Mouse (Mus musculus) retina, postnatal 7 days (tissue): ENCODE data around the gene Gramd1c.

Experiments
- DNase-seq: peaks from one replicate; pipeline ENCODE4 v3.0.0-alpha.2; 2012; ENCODE audit warnings: low read depth, low spot score

Gramd1c gene

DNA sequence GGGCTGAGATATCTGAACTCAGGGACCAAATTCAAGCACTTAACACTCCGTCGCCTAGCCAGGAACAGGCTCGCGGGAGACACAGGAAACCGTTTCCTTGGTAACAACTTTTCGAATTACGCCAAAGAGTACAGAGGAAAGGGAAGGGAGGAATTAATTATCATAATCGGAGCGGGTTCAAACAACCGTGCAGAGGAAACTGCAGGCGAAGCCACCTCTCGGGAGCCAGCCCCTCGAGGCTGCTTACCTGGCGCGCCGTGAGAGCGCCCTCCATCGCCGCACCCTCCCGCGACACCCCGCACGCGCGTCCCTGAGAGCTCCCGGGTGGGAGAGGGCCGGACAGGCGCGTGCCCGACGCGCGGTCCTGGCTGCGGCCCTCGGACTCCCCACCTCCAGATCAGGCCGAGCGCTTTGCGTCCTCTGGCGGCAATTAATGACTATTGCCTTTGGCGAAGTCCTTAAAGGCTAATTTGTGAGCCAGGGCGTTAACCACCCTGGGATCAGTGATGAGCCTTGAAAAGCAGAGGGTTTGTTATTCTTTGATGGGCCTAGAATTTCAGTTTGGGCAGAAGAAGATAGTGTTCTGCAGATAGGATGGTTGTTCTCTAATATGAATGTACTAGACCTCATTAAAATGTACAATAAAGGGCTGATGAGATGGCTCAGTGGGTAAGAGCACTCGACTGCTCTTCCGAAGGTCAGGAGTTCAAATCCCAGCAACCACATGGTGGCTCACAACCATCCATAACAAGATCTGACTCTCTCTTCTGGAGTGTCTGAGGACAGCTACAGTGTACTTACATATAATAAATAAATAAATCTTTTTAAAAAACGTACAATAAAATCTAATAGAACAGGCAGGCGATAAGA is at the start of gene Gramd1c:
Gene Gramd1c (minus strand): TSS at position 321 of the 870 bp plus-strand sequence.
- peak; percentile 54 for DNase-seq

DNA sequence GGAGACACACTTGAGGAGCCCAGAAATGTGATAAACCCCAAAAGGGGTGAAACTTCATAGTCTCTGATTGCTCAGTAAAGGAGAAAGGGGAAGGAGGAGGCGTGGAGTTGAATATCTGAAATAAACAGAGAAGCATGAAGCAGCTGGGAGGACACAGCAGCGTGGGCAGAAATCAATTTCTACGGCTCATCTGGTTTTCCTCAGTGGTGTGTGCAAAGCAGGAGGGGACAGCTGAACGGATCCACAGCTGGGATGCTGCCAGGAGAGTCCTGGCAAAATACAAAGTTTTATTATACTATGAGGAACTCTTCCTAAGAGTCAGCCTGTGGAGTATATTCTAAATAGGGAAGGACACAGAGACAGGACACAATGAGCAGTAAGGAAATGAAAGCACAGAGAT is 45.9 kb upstream of the Gramd1c start:
- DNase-seq = no peak

DNA sequence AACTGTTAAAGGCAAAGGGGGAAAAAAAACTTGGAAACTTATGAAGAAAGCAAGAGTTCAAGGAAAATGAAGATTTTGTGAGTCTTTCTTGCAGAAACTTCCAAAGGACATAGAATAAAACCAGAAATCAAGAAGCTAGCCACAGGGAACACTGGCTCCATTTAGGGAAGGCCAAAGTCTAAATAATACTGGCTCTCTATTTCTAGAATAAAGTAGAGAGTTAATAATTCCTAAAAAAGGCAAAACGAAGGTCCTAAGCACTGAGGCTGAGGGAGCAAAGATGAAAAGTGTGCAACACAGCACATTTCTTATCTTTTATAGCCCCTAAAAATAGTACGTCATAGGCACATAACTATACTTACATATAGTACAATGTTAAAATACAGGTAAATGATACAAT is 42.1 kb upstream of the Gramd1c start:
- no peak for DNase-seq

DNA sequence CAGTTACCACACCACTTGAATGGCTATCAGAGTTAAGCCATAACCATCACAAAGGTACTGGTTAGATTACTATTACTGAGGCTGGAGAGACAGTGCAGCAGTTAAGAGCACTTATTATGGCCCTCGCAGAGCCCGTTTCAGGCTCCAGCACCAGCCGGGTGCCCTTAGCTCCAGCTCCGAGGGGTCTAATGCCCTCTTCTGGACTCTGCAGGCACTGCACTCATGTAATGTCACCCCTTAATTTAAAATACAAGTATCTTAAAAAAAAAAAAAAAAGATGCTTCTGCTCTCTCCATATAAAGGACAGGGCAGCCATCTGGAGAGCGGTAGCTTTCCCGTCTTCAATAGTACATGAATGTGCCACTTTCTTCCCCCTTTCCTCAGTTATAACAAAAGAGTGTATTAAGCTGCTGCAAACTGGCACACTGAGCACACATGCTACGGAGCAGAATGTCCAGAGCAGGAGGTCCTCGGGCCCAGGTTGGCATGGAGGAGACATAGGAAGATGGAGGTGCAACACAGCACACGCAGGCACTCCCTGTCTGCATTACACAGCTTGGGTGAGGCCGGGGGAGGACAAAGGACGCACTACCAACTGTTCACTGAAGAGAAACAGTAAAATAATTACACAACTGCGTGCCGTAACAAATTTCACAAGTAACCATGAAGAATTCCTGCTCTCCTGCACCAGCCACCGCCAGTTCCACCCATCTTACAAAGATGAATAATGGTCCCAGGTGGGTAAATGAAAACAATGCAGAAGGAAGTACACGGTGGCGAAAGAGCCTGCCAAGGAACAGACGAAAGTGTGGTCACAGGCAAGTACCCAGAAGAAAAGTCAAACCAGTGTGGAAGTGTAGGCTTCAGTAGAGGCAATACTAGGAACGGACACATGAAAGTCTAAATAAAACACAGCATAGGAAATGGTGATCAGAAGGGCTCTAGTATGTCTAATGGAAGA is 40.9 kb upstream of the Gramd1c start:
- no peak for DNase-seq

DNA sequence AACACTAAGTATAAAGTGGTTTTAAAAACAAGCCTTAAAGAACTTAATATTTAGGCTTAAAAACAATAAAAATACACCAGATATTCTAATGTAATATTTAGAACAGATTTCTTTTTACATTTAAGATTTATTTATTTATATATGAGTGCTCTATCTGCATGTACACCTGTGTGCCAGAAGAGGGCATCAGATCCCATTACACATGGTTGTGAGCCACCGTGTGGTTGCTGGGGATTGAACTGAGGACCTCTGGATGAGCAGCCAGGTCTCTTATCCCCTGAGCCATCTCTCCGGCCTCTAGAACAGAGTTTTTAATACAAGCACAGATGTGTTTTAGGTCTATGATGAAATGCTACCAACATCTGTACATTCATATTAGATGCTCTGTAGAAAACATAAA is 39.8 kb upstream of the Gramd1c start:
- DNase-seq = no peak

DNA sequence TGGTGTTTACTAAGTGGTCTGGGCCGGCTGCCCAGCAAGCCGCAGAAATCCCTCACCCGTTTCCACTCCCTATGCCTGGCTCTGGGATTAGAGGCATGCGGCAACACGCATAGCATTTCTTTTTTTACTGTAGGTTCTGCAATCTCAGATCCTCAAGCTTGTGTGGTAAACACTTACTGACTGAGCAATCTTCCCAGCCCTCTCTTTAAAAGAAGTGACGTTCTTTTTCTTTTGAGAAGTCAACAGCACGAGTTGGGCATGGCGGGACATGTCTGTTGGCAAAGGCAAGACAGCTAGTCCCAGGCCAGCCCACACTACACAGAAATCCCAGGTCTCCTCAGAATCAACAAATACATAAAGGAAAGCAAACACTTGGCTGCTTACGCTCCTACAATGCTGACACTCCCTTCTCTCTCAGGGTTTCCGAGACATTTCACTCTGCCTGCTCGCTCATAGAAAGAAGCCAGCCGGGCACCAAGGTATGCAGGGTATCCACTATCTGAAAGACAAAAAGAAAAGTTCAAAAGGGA is 38.1 kb upstream of the Gramd1c start:
- no peak for DNase-seq

DNA sequence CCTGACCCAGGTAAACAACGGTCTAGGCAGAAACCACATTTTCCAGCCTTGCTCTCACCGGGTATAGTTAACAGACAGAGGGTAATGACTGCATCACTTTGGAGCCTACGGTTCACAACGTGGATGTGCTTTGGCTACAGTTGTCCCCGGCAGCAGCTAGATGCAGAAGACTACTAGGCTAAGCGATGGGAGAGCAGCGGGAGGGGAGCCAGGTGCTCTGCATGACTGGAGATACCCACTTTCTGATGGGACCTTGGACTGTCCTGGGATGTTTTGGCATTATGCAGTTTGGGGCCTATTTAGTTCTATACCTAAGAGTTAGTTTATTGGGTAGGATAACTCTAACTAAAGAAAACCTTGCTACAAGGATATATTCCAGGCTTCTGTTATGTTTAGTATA is 36.2 kb upstream of the Gramd1c start:
- DNase-seq = no peak

DNA sequence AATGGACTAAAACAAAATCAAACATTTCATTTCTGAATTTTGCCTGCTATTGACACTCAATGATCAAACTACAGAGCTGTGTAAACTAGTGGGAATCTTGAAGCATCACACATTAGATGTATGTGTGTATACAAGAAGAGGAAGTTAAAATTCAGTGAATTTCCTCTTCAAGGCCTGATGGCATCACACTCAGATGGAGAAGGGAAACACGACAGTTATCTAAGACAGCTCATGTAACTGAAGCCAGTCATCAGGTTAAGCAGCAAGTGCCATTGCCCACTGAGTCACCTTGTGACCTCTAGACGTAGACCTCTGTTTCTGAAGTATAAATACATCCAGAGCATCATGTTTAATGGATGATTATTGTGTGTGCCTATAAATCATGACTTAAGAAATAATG is 24.5 kb upstream of the Gramd1c start:
- DNase-seq = no peak

DNA sequence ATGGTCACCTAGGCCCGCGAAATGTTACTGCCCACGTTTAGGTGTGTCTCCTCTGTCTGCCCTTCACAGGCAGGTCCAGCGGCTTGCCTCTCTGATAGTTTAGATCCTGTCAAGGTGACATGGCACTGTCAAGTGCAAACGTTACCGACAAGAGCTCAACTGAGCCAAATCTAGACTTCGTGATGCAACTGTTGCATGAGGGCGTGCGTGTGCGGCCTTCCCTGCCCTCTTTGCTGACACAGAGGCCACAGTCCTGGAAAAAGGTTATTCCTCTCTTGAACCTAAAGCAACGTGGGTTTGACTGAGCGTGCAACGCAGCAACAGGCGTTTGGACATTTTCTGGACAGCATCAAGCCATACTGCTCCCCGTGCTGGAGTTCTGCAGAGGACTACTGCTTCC is 1.8 kb downstream of the Gramd1c start:
- no peak for DNase-seq

DNA sequence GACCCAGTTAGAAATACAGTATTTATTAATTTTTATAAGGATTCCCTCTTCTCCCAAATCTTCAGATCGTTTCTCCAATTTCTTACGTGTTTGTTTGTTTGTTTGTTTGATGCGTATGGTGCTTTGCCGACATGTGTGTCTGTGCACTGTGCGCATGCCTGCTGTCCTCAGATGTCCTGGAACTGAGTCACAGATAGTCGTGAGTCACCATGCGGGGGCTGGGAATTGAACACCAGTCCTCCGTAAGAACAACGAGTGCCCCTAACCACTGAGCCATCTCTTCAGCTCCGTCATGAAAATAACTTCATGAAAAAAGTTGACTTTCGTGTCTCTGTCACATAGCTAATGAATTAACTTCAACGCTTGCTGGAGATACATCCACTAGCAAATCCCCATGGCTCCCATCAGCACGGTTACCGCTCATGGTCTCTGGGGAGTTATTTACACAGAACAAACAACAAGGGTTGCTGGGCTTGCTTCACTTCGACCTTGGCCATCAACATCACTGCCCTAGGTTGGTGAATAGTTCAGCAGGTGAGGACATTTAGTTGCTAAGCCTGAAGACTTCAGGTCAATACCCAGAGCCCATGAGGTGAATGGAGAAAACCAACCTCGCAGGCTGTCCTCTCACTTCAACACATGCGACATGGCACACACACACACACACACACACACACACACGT is 2.4 kb downstream of the Gramd1c start:
- no peak for DNase-seq

DNA sequence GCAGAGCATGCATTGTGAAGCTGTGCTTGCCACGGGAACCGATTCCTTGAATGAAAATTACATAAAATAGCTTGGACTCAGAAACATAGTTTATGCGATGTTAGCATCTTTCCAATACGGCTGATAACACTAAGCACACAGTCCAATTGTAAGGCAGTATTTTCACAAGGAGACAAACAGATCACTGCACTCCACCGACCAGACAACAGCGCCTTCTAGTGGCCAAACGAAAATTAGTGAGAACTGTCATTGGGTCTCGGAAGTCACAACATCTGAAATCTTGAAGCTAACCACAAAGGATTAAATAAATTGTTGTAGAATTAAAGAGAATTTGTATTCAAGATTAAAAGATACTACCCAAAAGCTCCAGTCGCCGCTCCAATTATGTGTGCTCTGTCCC is 4.4 kb downstream of the Gramd1c start:
- DNase-seq = peak; percentile 51

DNA sequence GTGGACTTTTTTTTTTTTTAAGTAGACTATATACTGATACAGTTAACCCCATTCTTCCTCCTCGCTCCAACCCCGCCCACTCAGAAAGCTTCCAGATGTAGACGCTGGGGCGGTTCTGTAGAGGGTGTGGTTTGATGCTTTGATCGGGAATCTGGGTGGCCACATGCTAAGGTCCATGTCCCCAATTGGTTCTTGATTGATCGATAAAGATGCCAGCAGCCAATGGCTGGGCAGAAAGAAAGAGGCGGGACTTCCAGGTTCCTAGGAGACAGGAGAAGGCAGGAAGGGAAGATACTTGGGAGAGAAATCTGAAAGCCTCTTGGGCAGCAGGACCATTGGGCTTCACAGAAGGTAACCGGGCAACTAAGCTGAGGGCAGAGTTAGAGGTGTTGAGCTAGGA is 7.4 kb downstream of the Gramd1c start:
- DNase-seq = no peak

DNA sequence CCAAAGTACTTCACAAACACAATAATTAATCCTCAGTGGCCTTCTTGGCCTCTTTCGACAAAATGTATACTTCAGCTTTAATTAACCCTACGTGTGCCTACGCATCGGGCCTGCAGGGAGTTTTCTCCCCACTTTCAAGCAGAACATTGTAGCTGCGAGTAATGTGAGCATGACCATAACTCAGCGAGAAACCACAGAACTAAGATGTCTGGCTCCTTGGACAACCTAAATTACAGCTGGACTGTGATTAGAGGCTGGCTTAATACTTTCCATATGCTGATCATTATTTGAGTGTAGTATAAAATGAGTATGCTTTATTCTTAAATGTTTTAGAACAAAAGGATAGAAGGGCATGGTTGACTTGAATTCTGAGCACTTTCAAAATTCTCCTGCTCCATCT is 9.9 kb downstream of the Gramd1c start:
- DNase-seq = no peak

DNA sequence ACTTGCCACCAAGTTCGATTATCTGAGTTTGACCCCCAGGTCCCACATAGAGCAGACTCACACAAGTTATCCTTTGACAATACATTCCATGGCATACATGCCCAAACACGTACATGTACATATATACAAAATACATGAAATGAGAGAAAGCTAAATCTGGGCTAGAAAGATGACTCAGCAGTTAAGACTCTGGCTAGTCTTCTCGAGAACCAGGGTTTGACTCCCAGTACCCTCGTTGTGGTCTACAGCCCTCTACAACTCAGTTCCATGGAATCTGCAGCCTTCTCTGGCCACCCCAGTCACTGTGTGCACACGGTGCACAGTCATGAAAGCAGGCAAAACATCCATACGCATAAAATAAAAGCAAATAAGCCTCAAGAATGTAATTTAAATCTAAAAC is 10.8 kb downstream of the Gramd1c start:
- DNase-seq = no peak

DNA sequence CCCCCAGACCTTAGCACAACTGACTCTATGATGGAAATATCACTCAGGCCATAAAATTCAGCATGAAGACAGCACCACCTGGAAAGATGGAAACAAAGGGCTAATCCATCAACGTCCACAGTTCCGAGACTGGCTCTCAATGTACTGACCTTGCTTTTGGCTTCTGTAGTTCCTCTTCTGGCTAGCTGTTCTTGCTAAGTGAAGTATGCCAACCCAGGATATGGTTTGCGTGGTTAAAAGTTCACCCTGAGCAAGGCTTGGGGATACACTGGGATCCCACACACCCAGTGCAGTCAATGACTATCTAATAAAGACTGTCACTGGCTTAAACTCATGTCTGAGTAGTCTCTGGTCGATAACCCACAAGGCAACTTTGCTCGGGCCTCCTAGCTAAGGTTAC is 13.0 kb downstream of the Gramd1c start:
- DNase-seq = no peak

DNA sequence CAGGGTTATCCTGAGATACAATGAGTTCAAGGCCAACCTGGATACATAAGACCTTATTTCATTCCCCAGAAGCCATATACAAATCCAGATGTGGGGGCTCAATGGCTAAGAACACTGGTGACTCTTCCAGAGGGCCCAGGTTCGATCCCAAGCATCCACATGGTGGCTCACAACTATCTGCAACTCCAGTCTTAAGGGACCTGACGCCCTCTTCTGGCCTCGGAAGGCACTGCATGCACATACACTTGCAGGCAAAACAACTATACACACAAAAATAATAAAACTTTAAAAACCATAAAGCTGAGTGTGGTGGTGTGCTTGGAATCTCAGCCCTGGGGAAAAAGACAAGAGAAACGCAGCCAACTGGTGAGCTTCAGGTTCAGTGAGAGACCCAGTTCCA is 24.0 kb downstream of the Gramd1c start:
- DNase-seq = no peak

DNA sequence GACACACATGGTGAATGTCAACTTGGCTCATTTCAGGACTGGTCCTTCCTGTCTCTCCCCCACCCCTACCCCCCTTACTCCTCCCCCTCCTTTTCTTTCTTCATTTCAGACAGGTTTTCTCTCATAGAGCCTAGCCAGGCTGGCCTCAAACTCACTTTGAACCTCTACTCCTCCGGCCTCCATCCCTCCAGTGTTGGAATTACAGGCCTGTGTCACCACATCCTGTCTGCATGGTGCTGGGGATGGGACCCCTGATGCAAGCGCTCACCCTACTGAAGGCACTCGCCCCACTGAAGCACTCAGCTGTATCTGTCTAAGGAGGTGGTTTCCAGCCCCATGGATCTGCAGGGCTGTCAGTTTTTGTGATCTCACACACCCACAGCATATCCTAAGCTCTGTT is 27.9 kb downstream of the Gramd1c start:
- no peak for DNase-seq

DNA sequence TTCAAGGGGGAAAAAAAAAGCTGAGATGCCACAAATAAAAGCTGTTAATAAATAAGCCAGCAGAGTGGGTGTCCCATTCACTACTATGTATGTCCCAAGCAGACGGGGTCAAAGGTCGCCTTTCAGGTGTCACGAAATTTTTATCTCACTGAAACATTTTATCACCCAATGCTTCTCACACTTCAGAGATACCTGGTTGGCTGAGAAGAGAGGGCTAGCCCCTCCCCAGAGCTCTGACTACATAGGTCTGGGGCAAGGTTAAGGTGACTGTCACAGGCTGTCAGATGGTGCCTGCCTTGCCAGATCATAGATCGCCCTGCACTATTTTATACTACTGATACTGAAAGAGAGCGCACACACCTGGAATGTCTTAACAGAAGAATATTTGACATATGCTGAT is 29.8 kb downstream of the Gramd1c start:
- no peak for DNase-seq

DNA sequence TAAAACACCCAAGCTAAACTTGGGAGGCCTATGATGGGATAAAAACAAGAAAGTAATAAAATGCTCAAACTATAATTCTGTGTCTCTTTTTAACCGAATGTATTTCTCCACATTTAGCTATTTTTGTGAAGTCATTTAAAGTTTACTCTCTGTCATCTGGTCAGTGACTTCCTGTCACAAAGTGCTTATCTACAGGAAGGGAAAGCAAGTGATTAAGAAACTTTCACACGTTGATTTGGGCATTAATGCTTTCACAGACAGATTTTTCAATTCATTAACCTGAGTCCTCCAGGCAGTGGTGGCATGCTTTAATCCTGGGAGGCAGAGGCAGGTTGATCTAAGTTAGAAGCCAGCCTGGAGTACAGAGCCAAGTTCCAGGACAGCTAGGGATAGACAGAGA is 33.9 kb downstream of the Gramd1c start:
- DNase-seq = no peak

DNA sequence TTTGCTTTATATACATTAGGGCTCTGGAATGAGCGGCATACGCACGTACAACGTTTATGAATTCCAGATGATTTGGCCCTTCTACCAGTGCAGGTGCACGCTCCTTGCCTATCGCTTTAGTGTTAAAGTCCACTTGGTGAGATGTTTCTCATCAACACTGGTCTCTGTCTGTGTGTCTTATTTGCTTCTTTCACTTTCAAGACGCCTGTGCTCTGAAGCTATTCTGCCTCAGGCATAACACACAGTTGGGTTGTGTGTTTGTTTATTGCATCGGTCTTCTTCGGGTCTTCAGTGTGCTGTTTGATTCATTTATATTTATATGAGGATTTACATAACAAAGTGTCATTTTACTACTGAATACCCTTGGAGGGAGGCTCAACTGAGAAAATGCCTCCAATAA is 36.3 kb downstream of the Gramd1c start:
- DNase-seq = no peak

DNA sequence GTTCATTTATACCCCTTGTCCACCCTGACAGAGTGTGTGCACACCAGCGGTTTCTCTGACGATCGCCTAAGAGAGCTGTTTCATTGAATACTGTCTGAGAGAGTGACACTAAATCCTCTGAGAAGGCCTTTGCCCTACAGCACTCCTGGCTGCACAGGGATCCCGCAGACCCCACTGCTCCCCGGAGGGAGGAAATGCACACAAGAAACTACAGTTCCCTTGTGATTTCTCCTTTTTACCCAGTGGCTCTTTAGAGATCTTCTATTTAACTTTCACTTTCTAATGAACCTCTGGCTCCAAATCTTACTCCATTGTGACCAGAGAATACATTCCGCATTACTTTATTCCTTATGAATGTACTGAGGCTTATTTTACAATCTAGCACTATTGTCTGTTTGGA is 36.9 kb downstream of the Gramd1c start:
- no peak for DNase-seq
